Mouse (Mus musculus) lung, postnatal 0 days (tissue): ENCODE measurements around the gene Nrbp1.

Experiments used
- CTCF ChIP-seq: IDR thresholded peaks from 2 replicates; pipeline ENCODE4 v1.5.1; 2016; ENCODE audit warnings: antibody characterized with exemption, mild to moderate bottlenecking
- EP300 ChIP-seq: IDR thresholded peaks from 2 replicates; pipeline ENCODE4 v1.6.1; 2016; ENCODE audit warnings: antibody characterized with exemption, mild to moderate bottlenecking, control low read depth

DNA sequence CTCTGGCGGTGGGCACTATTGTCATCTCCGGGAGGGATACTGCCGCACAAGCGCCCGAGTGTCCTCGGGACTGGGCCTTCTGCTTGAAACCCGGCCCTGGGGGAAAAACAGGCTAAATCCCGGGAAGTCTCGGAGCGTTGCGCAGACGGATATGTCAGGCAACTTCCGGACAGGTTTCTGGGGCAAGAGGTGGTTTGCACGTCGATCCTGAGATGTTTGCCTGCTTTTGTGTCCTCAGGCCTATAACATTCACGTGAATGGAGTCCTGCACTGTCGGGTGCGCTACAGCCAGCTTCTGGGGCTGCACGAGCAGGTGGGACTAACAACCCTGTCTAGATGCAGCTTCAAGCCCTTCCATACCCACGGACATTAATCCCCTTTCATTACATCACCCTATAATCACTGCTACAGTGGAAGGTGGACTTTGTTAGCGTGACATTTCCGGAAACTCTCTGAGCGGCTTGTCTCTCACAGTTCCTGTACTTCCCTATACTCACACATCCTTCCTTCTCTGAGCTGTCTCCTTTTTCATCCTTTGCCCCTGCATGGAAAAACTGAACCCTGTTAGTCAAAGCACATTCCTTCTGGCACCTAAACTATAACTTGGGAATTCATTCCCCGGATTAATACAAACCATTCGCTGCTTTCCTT is 46.9 kb upstream of the Nrbp1 start:
- TF ChIP-seq EP300 (no peak), CTCF (no peak)
